Mouse (Mus musculus) hindbrain, embryonic 14.5 days (tissue): ENCODE data around the gene Dqx1. TPM values are rescaled to one million over a fixed set of nuclear protein-coding genes. Genes with fewer than 3 reads are reported as not detected.
A peak's percentile ranks its signal among the peaks of the same experiment; 100 is the strongest.

Experiments
- ATAC-seq: fragments of 200-750 bp; cut with Nextera tagmentation; 2 replicates; pipeline ENCODE4 v1.8.0; 2017; ENCODE audit warnings: moderate number of reproducible peaks, mild to moderate bottlenecking, moderate TSS enrichment, moderate library complexity; ENCODE audit not compliant: low FRiP score
- DNase-seq: peaks from one replicate; pipeline ENCODE4 v3.0.0-alpha.2; 2015; ENCODE audit warnings: low spot score
- H3K27ac ChIP-seq: fragments of 300-500 bp; sonication (generic); 2 replicates; pipeline ENCODE4 v1.5.1; 2014; ENCODE audit warnings: mild to moderate bottlenecking, moderate library complexity
- H3K27me3 ChIP-seq: fragments of 300-500 bp; sonication (generic); 2 replicates; pipeline ENCODE4 v1.6.1; 2014; ENCODE audit warnings: mild to moderate bottlenecking, low read length, mixed read lengths; ENCODE audit not compliant: control insufficient read depth, insufficient read depth
- H3K36me3 ChIP-seq: fragments of 300-500 bp; sonication (generic); replicated peaks from 2 replicates; pipeline ENCODE4 v1.6.1; 2014; ENCODE audit not compliant: control insufficient read depth, insufficient read depth
- H3K4me1 ChIP-seq: fragments of 300-500 bp; sonication (generic); replicated peaks from 2 replicates; pipeline ENCODE4 v1.6.1; 2014; ENCODE audit warnings: antibody characterized with exemption, low read length, mixed read lengths; ENCODE audit not compliant: control insufficient read depth, insufficient read depth
- H3K4me2 ChIP-seq: fragments of 300-500 bp; sonication (generic); replicated peaks from 2 replicates; pipeline ENCODE4 v1.6.1; 2014; ENCODE audit warnings: mild to moderate bottlenecking, moderate library complexity
- H3K4me3 ChIP-seq: fragments of 300-500 bp; sonication (generic); replicated peaks from 2 replicates; pipeline ENCODE4 v1.5.1; 2014; ENCODE audit warnings: mild to moderate bottlenecking, low read length
- H3K9ac ChIP-seq: fragments of 300-500 bp; sonication (generic); 2 replicates; pipeline ENCODE4 v1.6.1; 2014
- H3K9me3 ChIP-seq: fragments of 300-500 bp; sonication (generic); 2 replicates; pipeline ENCODE4 v1.6.1; 2016; ENCODE audit warnings: low read length; ENCODE audit not compliant: control insufficient read depth
- WGBS: fragments of 180-500 bp; shearing (Covaris S2); extraction: QIAGEN DNeasy Blood & Tissue Kit; methylation state at CpG from one replicate; pipeline ENCODE4 v1.1.7; 2014; 5-methylcytosine and 5-hydroxymethylcytosine counted together
- microRNA counts: library from miRNA; unstranded; fragments of <30 nt; microRNA quantifications from one replicate; lab custom pipeline; 2016
- microRNA-seq: library from miRNA; unstranded; fragments of <30 nt; microRNA quantifications from one replicate; pipeline ENCODE4, GENCODE M21; 2016
- polyA plus RNA-seq: library from polyadenylated mRNA; unstranded; fragments of >200 nt; fragmentation: Nextera tagmentation; extraction: Ambion mirVana; gene quantifications from 2 replicates; pipeline ENCODE4 v1.2.1, GENCODE M21; 2014

Gene Dqx1
- polyA plus RNA-seq, 1 experiment from 2014 or later: 0.29 TPM

- Histone ChIP-seq H3K36me3 (peaks cover 25% of the 10 kb centered on the region), H3K4me3 (peak within 1 kb of the TSS; percentile 84), H3K4me2 (peak within 1 kb of the TSS; percentile 75), H3K4me1 (peaks cover 20% of the 10 kb centered on the region), H3K27me3 (no peaks in the 10 kb centered on the region), H3K9ac (peak within 1 kb of the TSS; percentile 92), H3K27ac (peak within 1 kb of the TSS; percentile 83), H3K9me3 (no peaks in the 10 kb centered on the region)
- ATAC-seq: peak; percentile 88
- WGBS: under 1% methylated on average over 76 of the region's 76 CpGs
- peak; percentile 80 for DNase-seq
Measured at GRCm38 (mm10) chr6:83108762-83109668, 51.4 kb downstream of the Dqx1 start, which contains the start of gene Mrpl53. Gene Mrpl53, plus strand, starts transcription at chr6:83109040.

GRCm38 (mm10) chr6:83111510-83112136, 54.0 kb downstream of the Dqx1 start:
- ATAC-seq (no peak), DNase-seq (no peak)
- Histone ChIP-seq H3K27me3 (no peaks in the 10 kb centered on the region), H3K9me3 (no peaks in the 10 kb centered on the region), H3K4me1 (peaks cover 33% of the 10 kb centered on the region), H3K4me2 (no peak overlapping the region), H3K9ac (no peak overlapping the region), H3K36me3 (peaks cover 21% of the 10 kb centered on the region), H3K4me3 (no peak overlapping the region), H3K27ac (no peak overlapping the region)
- WGBS: 94% methylated on average over 4 of the region's 4 CpGs

- under 1% methylated on average over 55 of the region's 58 CpGs for WGBS
- Histone ChIP-seq H3K9me3 (no peaks in the 10 kb centered on the region), H3K9ac (peak within 1 kb of the TSS; percentile 85), H3K27ac (peak within 1 kb of the TSS; percentile 66), H3K4me3 (peak within 1 kb of the TSS; percentile 75), H3K27me3 (no peaks in the 10 kb centered on the region), H3K36me3 (peaks cover 39% of the 10 kb centered on the region), H3K4me2 (peak within 1 kb of the TSS; percentile 86), H3K4me1 (peaks cover 29% of the 10 kb centered on the region)
- peak; percentile 88 for ATAC-seq
- peak; percentile 90 for DNase-seq
Measured at GRCm38 (mm10) chr6:83115011-83115671, 57.5 kb downstream of the Dqx1 start, which contains the start of gene Mogs. Gene Mogs, plus strand, starts transcription at chr6:83115496.

GRCm38 (mm10) chr6:83115682-83116372, 58.2 kb downstream of the Dqx1 start:
- peaks cover 32% of the 10 kb centered on the region for H3K4me1 ChIP-seq
- ATAC-seq: peak; percentile 56; the same call in 1 of the 2 replicates

GRCm38 (mm10) chr6:83116373-83117164, 58.9 kb downstream of the Dqx1 start:
- no peak for ATAC-seq
- Histone ChIP-seq H3K4me3 (peak overlapping the region; percentile 75), H3K27ac (no peak overlapping the region), H3K27me3 (no peaks in the 10 kb centered on the region), H3K9ac (peak overlapping the region; percentile 85), H3K9me3 (no peaks in the 10 kb centered on the region), H3K4me1 (peaks cover 32% of the 10 kb centered on the region), H3K36me3 (peaks cover 32% of the 10 kb centered on the region), H3K4me2 (peak overlapping the region; percentile 86)
- no peak for DNase-seq
- WGBS: 83% methylated on average over 11 of the region's 11 CpGs

More at GRCm38 (mm10) chr6:83115682-83116372, 58.2 kb downstream of the Dqx1 start:
- Histone ChIP-seq H3K27me3 (no peaks in the 10 kb centered on the region), H3K9ac (peak overlapping the region; percentile 85), H3K36me3 (peaks cover 38% of the 10 kb centered on the region), H3K4me2 (peak overlapping the region; percentile 86), H3K9me3 (no peaks in the 10 kb centered on the region), H3K27ac (peak overlapping the region; percentile 66), H3K4me3 (peak overlapping the region; percentile 75)
- DNase-seq: no peak
- 2% methylated on average over 45 of the region's 48 CpGs for WGBS

MicroRNAs encoded within 50 kb of the gene (microRNA counts, 519-probe panel; counts per million panel counts)
- not detected for microRNA mmu-miR-3470a+mmu-miR-3470b (lab: Ali Mortazavi, UCI)

Small RNAs within 50 kb of the gene (microRNA-seq; reads per million reads assigned to microRNA genes)
- gene Mir3470a (not detected), gene Mir7040 (not detected)

Other genes starting within 250 kb of the Dqx1 start
- gene Sema4f, start 118.1 kb upstream of the Dqx1 start, polyA plus RNA-seq: 14.0 and 14.4 TPM in 2 replicates
- gene M1ap, start 110.9 kb upstream of the Dqx1 start, polyA plus RNA-seq: 0.16 TPM in 1 of 2 replicates, not detected in the other
- 1.2 and 2.2 TPM in 2 replicates for gene Dok1, start 24.4 kb upstream of the Dqx1 start, polyA plus RNA-seq
- 3.5 and 4.9 TPM in 2 replicates for gene Loxl3, start 23.7 kb upstream of the Dqx1 start, polyA plus RNA-seq
- gene Aup1, start 3.3 kb upstream of the Dqx1 start, polyA plus RNA-seq: 109 and 111 TPM in 2 replicates
- gene Htra2, start 2.6 kb upstream of the Dqx1 start, polyA plus RNA-seq: 40.4 and 42.9 TPM in 2 replicates
- gene Tlx2, start 12.4 kb downstream of the Dqx1 start, polyA plus RNA-seq: 0.22 TPM in 1 of 2 replicates, not detected in the other
- gene Pcgf1, start 20.0 kb downstream of the Dqx1 start, polyA plus RNA-seq: 36.3 and 36.7 TPM in 2 replicates
- not detected in 2 replicates for gene Lbx2, start 28.5 kb downstream of the Dqx1 start, polyA plus RNA-seq
- gene Ccdc142, start 43.8 kb downstream of the Dqx1 start, polyA plus RNA-seq: 3.5 and 4.2 TPM in 2 replicates
- gene Gm42688, start 43.8 kb downstream of the Dqx1 start, polyA plus RNA-seq: 4.9 and 5.3 TPM in 2 replicates
- gene Mrpl53, start 51.2 kb downstream of the Dqx1 start, polyA plus RNA-seq: 110 and 129 TPM in 2 replicates
- gene Mogs, start 57.7 kb downstream of the Dqx1 start, polyA plus RNA-seq: 23.9 and 24.0 TPM in 2 replicates
- gene Wbp1, start 63.7 kb downstream of the Dqx1 start, polyA plus RNA-seq: 114 and 134 TPM in 2 replicates
- 15.4 and 15.8 TPM in 2 replicates for gene Ino80b, start 67.6 kb downstream of the Dqx1 start, polyA plus RNA-seq
- gene Rtkn, start 77.6 kb downstream of the Dqx1 start, polyA plus RNA-seq: 8.9 and 9.8 TPM in 2 replicates
- 17.8 and 18.0 TPM in 2 replicates for gene Wdr54, start 98.6 kb downstream of the Dqx1 start, polyA plus RNA-seq
- gene 1700003E16Rik, start 98.6 kb downstream of the Dqx1 start, polyA plus RNA-seq: 7.1 and 7.5 TPM in 2 replicates
- gene Dctn1, start 108.1 kb downstream of the Dqx1 start, polyA plus RNA-seq: 147 and 155 TPM in 2 replicates
- gene Slc4a5, start 162.0 kb downstream of the Dqx1 start, polyA plus RNA-seq: 3.5 and 4.8 TPM in 2 replicates